Mouse (Mus musculus) liver, postnatal 0 days (tissue): ENCODE measurements around the gene Rin2.

Source experiments
- CTCF ChIP-seq: sonication (generic); IDR thresholded peaks from 2 replicates; pipeline ENCODE4 v1.5.1; 2016; ENCODE audit warnings: antibody characterized with exemption, low read depth
- EP300 ChIP-seq: IDR thresholded peaks from 2 replicates; pipeline ENCODE4 v1.6.1; 2016; ENCODE audit warnings: antibody characterized with exemption, low read depth, mild to moderate bottlenecking

GRCm38 (mm10) chr2:145720157-145720556 lies 45.1 kb downstream of the Rin2 start:
- TF ChIP-seq CTCF (no peak), EP300 (no peak)
